Mouse (Mus musculus) C2C12 (cell line): ENCODE results near the gene Ebf1. TPM values are rescaled to one million over a fixed set of nuclear protein-coding genes. Genes with fewer than 3 reads are reported as not detected.

Experiments used
- H3K27me3 ChIP-seq: one replicate; pipeline ENCODE4 v1.6.1; 2011; ENCODE audit not compliant: control insufficient read depth, insufficient read depth, insufficient read length
- H3K36me3 ChIP-seq: one replicate; pipeline ENCODE4 v1.6.1; 2011; ENCODE audit not compliant: control insufficient read depth, insufficient read depth
- H3K4me3 ChIP-seq: one replicate; pipeline ENCODE4 v1.5.1; 2011; ENCODE audit warnings: mild to moderate bottlenecking, control low read depth; ENCODE audit not compliant: poor library complexity, insufficient read depth, severe bottlenecking
- H3K79me2 ChIP-seq: one replicate; pipeline ENCODE4 v1.6.1; 2011; ENCODE audit not compliant: control insufficient read depth, insufficient read depth
- H3K79me3 ChIP-seq: one replicate; pipeline ENCODE4 v1.6.1; 2011; ENCODE audit warnings: low read depth, control low read depth
- H3ac ChIP-seq: one replicate; pipeline ENCODE3; 2011; ENCODE audit warnings: low read depth; ENCODE audit not compliant: control insufficient read depth, insufficient read length
- CEBPB ChIP-seq: IDR thresholded peaks from one replicate; pipeline ENCODE4 v1.6.1; 2011; ENCODE audit warnings: low read depth, mild to moderate bottlenecking, control low read depth, moderate library complexity
- CTCF ChIP-seq: IDR thresholded peaks from one replicate; pipeline ENCODE4 v1.5.1; 2011; ENCODE audit not compliant: control insufficient read depth, insufficient read depth, insufficient read length
- FOSL1 ChIP-seq: IDR thresholded peaks from one replicate; pipeline ENCODE4 v1.8.0; 2011; ENCODE audit warnings: mild to moderate bottlenecking, low read length; ENCODE audit not compliant: poor library complexity, insufficient read depth, severe bottlenecking
- MAX ChIP-seq: IDR thresholded peaks from one replicate; pipeline ENCODE4 v1.6.1; 2011; ENCODE audit warnings: mild to moderate bottlenecking, control low read depth
- MYOD1 ChIP-seq: IDR thresholded peaks from one replicate; pipeline ENCODE4 v1.6.1; 2011; ENCODE audit warnings: low read depth; ENCODE audit not compliant: control insufficient read depth, insufficient read length
- MYOG ChIP-seq: IDR thresholded peaks from one replicate; pipeline ENCODE4 v1.6.1; 2011; ENCODE audit not compliant: control insufficient read depth, insufficient read length; ENCODE audit errors: extremely low read depth
- USF1 ChIP-seq: IDR thresholded peaks from one replicate; pipeline ENCODE4 v1.6.1; 2011; ENCODE audit warnings: low read depth, mild to moderate bottlenecking, control low read depth, moderate library complexity
- polyA plus RNA-seq: library from polyadenylated mRNA; unstranded; fragments of >200 nt; fragmentation: generic; extraction: Trizol; gene quantifications from one replicate; pipeline ENCODE4 v1.2.1, GENCODE M21; 2012; ENCODE audit warnings: missing spikeins

Ebf1 gene
- polyA plus RNA-seq, 1 experiment, result 4.3 TPM

GRCm38 (mm10) chr11:44811007-44811406, 193.9 kb downstream of the Ebf1 start:
- Histone ChIP-seq H3K79me3 (no peaks in the 10 kb centered on the region), H3K79me2 (no peaks in the 10 kb centered on the region), H3K36me3 (no peaks in the 10 kb centered on the region), H3K27me3 (no peaks in the 10 kb centered on the region), H3ac (no peak overlapping the region), H3K4me3 (no peak overlapping the region)
- TF ChIP-seq CTCF (no peak), USF1 (no peak), CEBPB (no peak), MYOD1 (no peak), MYOG (no peak), MAX (no peak), FOSL1 (no peak)

DNA sequence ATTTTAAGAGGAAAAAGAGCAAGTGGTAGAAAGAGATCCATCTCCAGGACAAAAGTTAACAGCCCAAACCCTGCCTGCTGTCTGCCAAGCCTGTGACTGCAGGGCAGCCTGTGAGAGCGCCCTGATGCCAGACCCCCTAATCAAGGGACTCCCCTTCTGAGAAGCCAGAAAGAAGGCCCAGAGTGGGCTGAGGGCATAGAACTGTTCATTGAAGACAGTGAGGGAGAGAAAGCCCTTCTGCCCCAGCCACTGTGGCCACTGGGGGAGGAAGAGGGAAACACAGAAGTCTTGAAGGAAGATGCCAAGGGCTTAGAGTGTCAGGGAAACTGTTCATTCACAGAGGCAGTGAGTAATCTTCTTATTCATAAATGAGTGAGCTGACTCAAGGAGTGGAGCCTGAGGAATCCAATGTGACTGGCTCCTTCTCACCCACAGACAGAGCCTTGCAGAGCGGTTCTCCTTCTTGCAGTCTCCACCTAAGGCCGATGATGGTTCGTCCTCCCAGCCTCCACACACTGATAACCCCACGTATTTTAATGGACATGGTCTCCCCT, 195.2 kb downstream of the Ebf1 start:
- no peaks in the 10 kb centered on the region for H3K27me3 ChIP-seq
- TF ChIP-seq USF1, result no peak
- TF ChIP-seq MYOG, result no peak
- TF ChIP-seq FOSL1, result no peak
- TF ChIP-seq MYOD1, result no peak
- TF ChIP-seq MAX, result no peak
- no peak for TF ChIP-seq CEBPB
- no peak for TF ChIP-seq CTCF
- no peaks in the 10 kb centered on the region for H3K36me3 ChIP-seq
- no peak overlapping the region for H3ac ChIP-seq
- no peaks in the 10 kb centered on the region for H3K79me3 ChIP-seq
- H3K79me2 ChIP-seq, result no peaks in the 10 kb centered on the region
- H3K4me3 ChIP-seq, result no peak overlapping the region

DNA sequence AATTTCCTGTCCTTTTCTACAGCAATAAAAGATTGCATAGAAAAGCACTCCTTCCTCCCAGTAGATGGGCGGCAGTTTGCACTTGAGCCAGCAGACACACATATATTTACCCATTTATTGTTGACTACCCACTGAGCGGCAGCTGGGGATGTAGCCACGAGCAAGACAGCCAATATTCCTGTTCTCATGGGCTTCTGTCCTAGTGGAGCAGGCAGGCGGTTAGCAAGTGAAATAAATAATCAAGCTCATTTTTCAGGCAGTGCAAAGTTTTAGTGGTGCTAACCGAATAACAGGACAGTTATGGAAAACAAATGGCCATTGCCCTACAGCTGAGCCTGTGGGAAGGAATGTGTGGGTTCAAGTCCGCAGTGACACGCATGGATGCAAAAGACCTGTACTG, 196.4 kb downstream of the Ebf1 start:
- Histone ChIP-seq H3K79me2 (no peaks in the 10 kb centered on the region), H3K27me3 (no peaks in the 10 kb centered on the region), H3K4me3 (no peak overlapping the region), H3K36me3 (no peaks in the 10 kb centered on the region), H3ac (no peak overlapping the region), H3K79me3 (no peaks in the 10 kb centered on the region)
- TF ChIP-seq CTCF (no peak), CEBPB (no peak), MYOG (no peak)

DNA sequence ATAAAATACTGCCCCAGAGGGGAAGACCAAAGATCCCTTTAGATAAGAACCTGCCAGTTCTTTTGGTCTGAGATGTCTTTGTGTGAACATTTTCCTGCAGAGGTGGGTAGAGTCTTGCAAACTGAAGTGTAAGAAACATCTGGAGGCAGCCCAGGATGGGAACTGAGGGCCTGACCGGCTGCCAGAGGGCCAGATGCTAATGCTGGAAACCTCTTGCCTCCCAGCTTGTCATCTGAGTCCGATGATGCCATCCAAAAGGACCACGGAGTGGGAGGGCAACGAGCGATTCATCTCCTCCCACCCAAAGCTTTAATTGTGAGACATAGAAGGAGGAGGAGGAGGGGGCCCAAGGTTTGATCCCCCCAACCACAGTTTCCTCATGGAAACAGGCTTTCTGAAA, 197.7 kb downstream of the Ebf1 start:
- no peaks in the 10 kb centered on the region for H3K36me3 ChIP-seq
- H3K4me3 ChIP-seq, result no peak overlapping the region
- no peaks in the 10 kb centered on the region for H3K79me2 ChIP-seq
- H3K79me3 ChIP-seq, result no peaks in the 10 kb centered on the region
- TF ChIP-seq MYOD1 (no peak), MYOG (no peak), CEBPB (no peak), FOSL1 (no peak), CTCF (no peak), MAX (no peak), USF1 (no peak)
- no peaks in the 10 kb centered on the region for H3K27me3 ChIP-seq
- H3ac ChIP-seq, result no peak overlapping the region

GRCm38 (mm10) chr11:44815991-44816390, 198.9 kb downstream of the Ebf1 start:
- H3K4me3 ChIP-seq, result no peak overlapping the region
- no peaks in the 10 kb centered on the region for H3K36me3 ChIP-seq
- no peak for TF ChIP-seq CEBPB
- no peak for TF ChIP-seq MAX
- no peak for TF ChIP-seq CTCF
- TF ChIP-seq USF1, result no peak
- TF ChIP-seq FOSL1, result no peak
- TF ChIP-seq MYOG, result no peak
- no peak for TF ChIP-seq MYOD1
- no peaks in the 10 kb centered on the region for H3K79me2 ChIP-seq
- H3K27me3 ChIP-seq, result no peaks in the 10 kb centered on the region
- no peaks in the 10 kb centered on the region for H3K79me3 ChIP-seq
- no peak overlapping the region for H3ac ChIP-seq

DNA sequence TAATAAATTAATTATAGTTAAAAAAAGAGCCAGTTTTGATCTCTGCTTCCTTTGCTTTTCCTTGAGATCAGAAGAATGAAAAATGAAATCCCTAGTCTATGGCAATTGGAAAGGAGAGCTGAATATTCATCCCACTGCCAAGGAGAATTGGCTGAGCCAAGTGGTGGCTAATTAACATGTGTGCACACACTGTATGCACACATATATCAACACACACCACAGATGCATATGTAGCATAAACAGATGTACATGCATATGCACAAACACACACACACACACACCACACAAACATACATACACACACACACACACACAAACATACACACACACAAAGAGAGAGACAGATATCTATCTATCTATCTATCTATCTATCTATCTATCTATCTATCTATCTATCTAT, 205.2 kb downstream of the Ebf1 start:
- Histone ChIP-seq H3K36me3 (no peaks in the 10 kb centered on the region), H3ac (no peak overlapping the region), H3K4me3 (no peak overlapping the region), H3K27me3 (no peaks in the 10 kb centered on the region), H3K79me3 (no peaks in the 10 kb centered on the region), H3K79me2 (no peaks in the 10 kb centered on the region)
- TF ChIP-seq CEBPB, result no peak
- no peak for TF ChIP-seq CTCF
- TF ChIP-seq FOSL1, result no peak
- TF ChIP-seq USF1, result no peak
- no peak for TF ChIP-seq MAX
